Mouse (Mus musculus) stomach, embryonic 14.5 days (tissue): Measurements from ENCODE around the gene Gm14459. TPM values are rescaled to one million over a fixed set of nuclear protein-coding genes. Genes with fewer than 3 reads are reported as not detected.
"Not testable (repeated sequence)": the region's sequence is repeated elsewhere in the genome, so short reads cannot be mapped to it uniquely, and the experiment has no call there.

ENCODE experiments used
- ATAC-seq: fragments of 200-750 bp; cut with Nextera tagmentation; 2 replicates; pipeline ENCODE4 v1.8.0; 2017; ENCODE audit warnings: low read depth, moderate TSS enrichment; ENCODE audit not compliant: insufficient number of reproducible peaks, insufficient read depth, low FRiP score
- H3K27ac ChIP-seq: fragments of 300-500 bp; sonication (generic); 2 replicates; pipeline ENCODE4 v1.5.1; 2014; ENCODE audit warnings: mild to moderate bottlenecking, low read length, moderate library complexity, mixed read lengths
- H3K27me3 ChIP-seq: fragments of 300-500 bp; sonication (generic); 2 replicates; pipeline ENCODE4 v1.6.1; 2014; ENCODE audit warnings: low read length, control low read depth, mixed read lengths; ENCODE audit not compliant: control insufficient read depth, insufficient read depth
- H3K36me3 ChIP-seq: fragments of 300-500 bp; sonication (generic); 2 replicates; pipeline ENCODE4 v1.6.1; 2014; ENCODE audit warnings: mild to moderate bottlenecking, control low read depth, low read length, moderate library complexity, mixed read lengths; ENCODE audit not compliant: control insufficient read depth, insufficient read depth
- H3K4me1 ChIP-seq: fragments of 300-500 bp; sonication (generic); 2 replicates; pipeline ENCODE4 v1.6.1; 2014; ENCODE audit warnings: low read length, control low read depth, mixed read lengths; ENCODE audit not compliant: control insufficient read depth, insufficient read depth
- H3K4me2 ChIP-seq: fragments of 300-500 bp; sonication (generic); replicated peaks from 2 replicates; pipeline ENCODE4 v1.6.1; 2014; ENCODE audit warnings: low read depth, low read length, control low read depth
- H3K4me3 ChIP-seq: fragments of 300-500 bp; sonication (generic); 2 replicates; pipeline ENCODE4 v1.5.1; 2014; ENCODE audit warnings: low read depth, low read length, control low read depth
- H3K9ac ChIP-seq: fragments of 300-500 bp; sonication (generic); replicated peaks from 2 replicates; pipeline ENCODE4 v1.6.1; 2014; ENCODE audit warnings: low read depth, mild to moderate bottlenecking, control low read depth, low read length, moderate library complexity, mixed read lengths
- H3K9me3 ChIP-seq: fragments of 300-500 bp; sonication (generic); 2 replicates; pipeline ENCODE4 v1.6.1; 2016; ENCODE audit warnings: low read depth, low read length, control low read depth; ENCODE audit not compliant: control insufficient read depth
- WGBS: fragments of 180-500 bp; shearing (Covaris S2); extraction: QIAGEN DNeasy Blood & Tissue Kit; methylation state at CpG from one replicate; pipeline ENCODE4 v1.1.7; 2014; 5-methylcytosine and 5-hydroxymethylcytosine counted together
- polyA plus RNA-seq: library from polyadenylated mRNA; unstranded; fragments of >200 nt; fragmentation: Nextera tagmentation; extraction: Ambion mirVana; gene quantifications from 2 replicates; pipeline ENCODE4 v1.2.1, GENCODE M21; 2014

Gene Gm14459
- not detected in 2 replicates for polyA plus RNA-seq

DNA sequence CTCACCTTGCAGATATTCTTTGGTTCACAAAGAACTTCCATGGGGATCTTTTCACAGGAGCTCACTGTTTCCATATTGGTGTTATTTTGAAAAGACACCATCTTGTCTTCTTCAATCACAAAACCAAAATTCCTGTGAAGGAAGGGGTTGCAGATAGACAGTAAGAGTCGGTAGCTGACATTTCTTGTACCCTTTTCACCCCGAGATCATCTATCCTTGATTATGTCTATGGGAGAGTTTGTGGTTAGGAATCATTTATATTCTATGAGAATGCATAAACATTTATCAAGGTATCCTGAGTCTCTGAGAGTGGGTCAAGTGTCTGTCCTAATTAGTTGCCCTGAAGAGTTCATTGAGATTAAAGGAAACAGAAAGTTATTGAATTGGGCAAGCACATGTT is at the start of gene Gm14459:
Gene Gm14459, minus strand, starts transcription at position 101 of the 400 bp plus-strand sequence.
- no peak for ATAC-seq
- Histone ChIP-seq H3K4me3 (no peak within 1 kb of the TSS), H3K9me3 (no peaks in the 10 kb centered on the region), H3K4me1 (no peaks in the 10 kb centered on the region), H3K27ac (no peak within 1 kb of the TSS), H3K9ac (no peak within 1 kb of the TSS), H3K27me3 (no peaks in the 10 kb centered on the region), H3K36me3 (no peaks in the 10 kb centered on the region), H3K4me2 (no peak within 1 kb of the TSS)
- WGBS = 81% methylated on average over 2 of the region's 2 CpGs

- H3K4me1 ChIP-seq, H3K27me3 ChIP-seq, H3K36me3 ChIP-seq, ATAC-seq, H3K9ac ChIP-seq, H3K9me3 ChIP-seq, H3K27ac ChIP-seq, H3K4me3 ChIP-seq, H3K4me2 ChIP-seq: not testable (repeated sequence)
- WGBS = 62% methylated on average over 4 of the region's 4 CpGs
Observed at GRCm38 (mm10) chrX:8548155-8548554, 23.4 kb upstream of the Gm14459 start, which contains the start of gene Ssxb6. Gene Ssxb6, minus strand, starts transcription at chrX:8548255.

Other genes starting within 250 kb of the Gm14459 start
- not detected in 2 replicates for gene Ssxb10, start 197.5 kb downstream of the Gm14459 start, polyA plus RNA-seq
- gene Ssxb9, start 158.0 kb downstream of the Gm14459 start, polyA plus RNA-seq = not detected in 2 replicates
- gene Ssxb1, start 111.6 kb downstream of the Gm14459 start, polyA plus RNA-seq = not detected in 2 replicates
- not detected in 2 replicates for gene Ssxb2, start 63.2 kb downstream of the Gm14459 start, polyA plus RNA-seq
- not detected in 2 replicates for gene Ssxb6, start 23.3 kb upstream of the Gm14459 start, polyA plus RNA-seq
- not detected in 2 replicates for gene Ssxb3, start 66.9 kb upstream of the Gm14459 start, polyA plus RNA-seq
- gene Ssxb8, start 165.9 kb upstream of the Gm14459 start, polyA plus RNA-seq = not detected in 2 replicates
- gene Ssx9, start 223.5 kb upstream of the Gm14459 start, polyA plus RNA-seq = not detected in 2 replicates